Mouse (Mus musculus): ENCODE measurements around the gene Dhx35. TPM values are rescaled to one million over a fixed set of nuclear protein-coding genes. Genes with fewer than 3 reads are reported as not detected.

The Dhx35 gene
- polyA plus RNA-seq, 1 experiment from 2014 or later, result 13.4 TPM

GRCm38 (mm10) chr2:158774886-158775285 is 19.7 kb upstream of the Dhx35 start:
- Histone ChIP-seq H3K9me3 (replicated peaks; ENCODE audit: low read length) (no peaks in the 10 kb centered on the region), H3K4me1 (replicated peaks; ENCODE audit: insufficient read depth, low read length) (peaks cover 28% of the 10 kb centered on the region), H3K4me3 (replicated peaks; ENCODE audit: low read depth, low read length) (no peak overlapping the region), H3K27me3 (ENCODE audit: insufficient read depth, low read length) (no peaks in the 10 kb centered on the region), H3K9ac (ENCODE audit: low read depth, low read length) (no peak overlapping the region), H3K4me2 (ENCODE audit: low read length) (no peak overlapping the region), H3K36me3 (ENCODE audit: insufficient read depth, low read length) (0 out of 2 replicates have a peak, but pooled peaks cover 7% of the 10 kb centered on the region), H3K27ac (no peak overlapping the region)
- no peak for DNase-seq (ENCODE audit: low spot score)
- TF ChIP-seq CTCF (IDR thresholded peaks at IDR 0.05; ENCODE audit: low read depth), result no peak
- WGBS, result 65% methylated on average over 8 of the region's 8 CpGs
- no peak for ATAC-seq (replicated peaks; ENCODE audit: low FRiP score, low read depth)

- no peak for TF ChIP-seq CTCF (IDR thresholded peaks at IDR 0.05; ENCODE audit: low read depth)
- Histone ChIP-seq H3K36me3 (ENCODE audit: insufficient read depth, low read length) (peaks cover 19% of the 10 kb centered on the region; the same call in 1 of the 2 replicates), H3K27me3 (ENCODE audit: insufficient read depth, low read length) (no peaks in the 10 kb centered on the region), H3K4me2 (ENCODE audit: low read length) (no peak overlapping the region), H3K9ac (ENCODE audit: low read depth, low read length) (no peak overlapping the region), H3K4me3 (replicated peaks; ENCODE audit: low read depth, low read length) (no peak overlapping the region), H3K9me3 (replicated peaks; ENCODE audit: low read length) (no peaks in the 10 kb centered on the region), H3K4me1 (replicated peaks; ENCODE audit: insufficient read depth, low read length) (peaks cover 10% of the 10 kb centered on the region; the same call in 1 of the 2 replicates), H3K27ac (no peak overlapping the region)
- 83% methylated on average over 4 of the region's 4 CpGs for WGBS
- no peak for ATAC-seq (replicated peaks; ENCODE audit: low FRiP score, low read depth)
- DNase-seq (ENCODE audit: low spot score), result no peak
These were observed 17.9 kb upstream of the Dhx35 start for GRCm38 (mm10) chr2:158776716-158777115.

- Histone ChIP-seq H3K9me3 (replicated peaks; ENCODE audit: low read length) (no peaks in the 10 kb centered on the region), H3K9ac (ENCODE audit: low read depth, low read length) (no peak overlapping the region), H3K27me3 (ENCODE audit: insufficient read depth, low read length) (no peaks in the 10 kb centered on the region), H3K4me3 (replicated peaks; ENCODE audit: low read depth, low read length) (no peak overlapping the region), H3K36me3 (ENCODE audit: insufficient read depth, low read length) (peaks cover 19% of the 10 kb centered on the region; the same call in 1 of the 2 replicates), H3K27ac (no peak overlapping the region), H3K4me2 (ENCODE audit: low read length) (no peak overlapping the region), H3K4me1 (replicated peaks; ENCODE audit: insufficient read depth, low read length) (0 out of 2 replicates have a peak, but pooled peaks cover 3% of the 10 kb centered on the region)
- no peak for TF ChIP-seq CTCF (IDR thresholded peaks at IDR 0.05; ENCODE audit: low read depth)
- no peak for DNase-seq (ENCODE audit: low spot score)
- ATAC-seq (replicated peaks; ENCODE audit: low FRiP score, low read depth), result no peak
- WGBS, result 63% methylated on average over 6 of the region's 6 CpGs
These were observed 17.1 kb upstream of the Dhx35 start for GRCm38 (mm10) chr2:158777490-158777889.

- ATAC-seq (replicated peaks; ENCODE audit: low FRiP score, low read depth) (no peak), DNase-seq (ENCODE audit: low spot score) (no peak)
- Histone ChIP-seq H3K4me3 (replicated peaks; ENCODE audit: low read depth, low read length) (no peak overlapping the region), H3K27me3 (ENCODE audit: insufficient read depth, low read length) (no peaks in the 10 kb centered on the region), H3K27ac (no peak overlapping the region), H3K4me1 (replicated peaks; ENCODE audit: insufficient read depth, low read length) (0 out of 2 replicates have a peak, but pooled peaks cover 3% of the 10 kb centered on the region), H3K4me2 (ENCODE audit: low read length) (no peak overlapping the region), H3K9me3 (replicated peaks; ENCODE audit: low read length) (no peaks in the 10 kb centered on the region), H3K9ac (ENCODE audit: low read depth, low read length) (no peak overlapping the region), H3K36me3 (ENCODE audit: insufficient read depth, low read length) (peaks cover 22% of the 10 kb centered on the region)
- 62% methylated on average over 7 of the region's 7 CpGs for WGBS
- no peak for TF ChIP-seq CTCF (IDR thresholded peaks at IDR 0.05; ENCODE audit: low read depth)
These were observed 16.3 kb upstream of the Dhx35 start for GRCm38 (mm10) chr2:158778349-158778748.

GRCm38 (mm10) chr2:158781126-158781525 is 13.5 kb upstream of the Dhx35 start:
- H3K9me3 ChIP-seq (replicated peaks; ENCODE audit: low read length), result no peaks in the 10 kb centered on the region
- H3K4me3 ChIP-seq (replicated peaks; ENCODE audit: low read depth, low read length), result no peak overlapping the region
- H3K27me3 ChIP-seq (ENCODE audit: insufficient read depth, low read length), result no peaks in the 10 kb centered on the region
- H3K36me3 ChIP-seq (ENCODE audit: insufficient read depth, low read length), result peaks cover 41% of the 10 kb centered on the region
- no peak overlapping the region for H3K27ac ChIP-seq
- no peak overlapping the region for H3K4me2 ChIP-seq (ENCODE audit: low read length)
- ATAC-seq (replicated peaks; ENCODE audit: low FRiP score, low read depth), result no peak
- H3K9ac ChIP-seq (ENCODE audit: low read depth, low read length), result no peak overlapping the region
- no peak for TF ChIP-seq CTCF (IDR thresholded peaks at IDR 0.05; ENCODE audit: low read depth)
- H3K4me1 ChIP-seq (replicated peaks; ENCODE audit: insufficient read depth, low read length), result no peaks in the 10 kb centered on the region
- DNase-seq (ENCODE audit: low spot score), result no peak
- 89% methylated on average over 7 of the region's 7 CpGs for WGBS

GRCm38 (mm10) chr2:158786927-158787795 is 7.4 kb upstream of the Dhx35 start:
- no peaks in the 10 kb centered on the region for H3K4me1 ChIP-seq (replicated peaks; ENCODE audit: insufficient read depth, low read length)
- no peak for DNase-seq (ENCODE audit: low spot score)
- H3K27ac ChIP-seq, result no peak overlapping the region
- no peak overlapping the region for H3K4me2 ChIP-seq (ENCODE audit: low read length)
- H3K4me3 ChIP-seq (replicated peaks; ENCODE audit: low read depth, low read length), result no peak overlapping the region
- H3K9me3 ChIP-seq (replicated peaks; ENCODE audit: low read length), result no peaks in the 10 kb centered on the region
- H3K27me3 ChIP-seq (ENCODE audit: insufficient read depth, low read length), result no peaks in the 10 kb centered on the region
- H3K9ac ChIP-seq (ENCODE audit: low read depth, low read length), result no peak overlapping the region
- no peak for ATAC-seq (replicated peaks; ENCODE audit: low FRiP score, low read depth)
- TF ChIP-seq CTCF (IDR thresholded peaks at IDR 0.05; ENCODE audit: low read depth), result no peak
- 87% methylated on average over 14 of the region's 14 CpGs for WGBS
- peaks cover 26% of the 10 kb centered on the region for H3K36me3 ChIP-seq (ENCODE audit: insufficient read depth, low read length)

All from kidney, postnatal 0 days (tissue).